Mouse (Mus musculus) lung, postnatal 0 days (tissue): ENCODE data around the gene Dnttip1.

ENCODE experiments used
- CTCF ChIP-seq: IDR thresholded peaks from 2 replicates; pipeline ENCODE4 v1.5.1; 2016; ENCODE audit warnings: antibody characterized with exemption, mild to moderate bottlenecking
- EP300 ChIP-seq: IDR thresholded peaks from 2 replicates; pipeline ENCODE4 v1.6.1; 2016; ENCODE audit warnings: antibody characterized with exemption, mild to moderate bottlenecking, control low read depth

DNA sequence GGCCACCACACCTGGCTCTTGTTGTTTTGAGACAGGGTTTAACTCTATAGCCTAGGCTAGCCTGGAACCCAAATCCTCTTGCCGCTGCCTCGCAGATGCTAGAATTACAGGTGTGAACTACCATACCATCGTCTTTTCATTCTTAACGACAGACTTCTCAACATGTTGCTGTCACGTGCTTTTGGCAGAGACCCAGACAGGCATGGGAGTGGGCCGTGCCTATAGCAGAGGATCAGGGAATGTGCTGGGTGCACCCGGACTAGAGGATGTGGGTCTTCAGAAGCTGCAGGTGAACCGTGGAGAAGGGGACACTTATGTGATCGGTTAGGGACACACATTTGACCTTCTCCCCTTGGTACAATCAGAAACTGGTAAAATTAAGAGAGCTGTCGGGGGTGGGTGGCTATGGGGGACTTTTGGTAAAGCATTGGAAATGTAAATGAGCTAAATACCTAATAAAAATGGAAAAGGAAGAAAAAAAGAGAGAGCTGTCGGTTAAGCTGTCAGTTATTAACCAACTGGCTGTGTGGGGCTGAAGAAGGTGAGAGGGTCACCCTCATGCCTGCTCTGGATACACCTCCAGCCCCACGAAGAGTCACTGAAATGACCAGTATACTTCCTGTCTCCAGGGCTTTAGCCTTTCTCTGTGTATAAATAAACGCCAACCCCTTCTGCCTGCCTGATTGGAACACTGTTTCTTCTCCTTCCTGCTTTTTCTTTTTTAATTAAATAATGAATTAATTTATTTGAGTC lies 54.6 kb downstream of the Dnttip1 start:
- TF ChIP-seq CTCF (no peak), EP300 (no peak)
